Mouse (Mus musculus): Measurements from ENCODE around the gene S100a2.

S100a2 gene

GRCm38 (mm10) chr3:90589947-90590346, at the start of gene S100a2:
TSS of gene S100a2 (plus strand) at chr3:90590247.
- ATAC-seq (ENCODE audit: insufficient number of reproducible peaks, low FRiP score, low TSS enrichment), result no peak

DNA sequence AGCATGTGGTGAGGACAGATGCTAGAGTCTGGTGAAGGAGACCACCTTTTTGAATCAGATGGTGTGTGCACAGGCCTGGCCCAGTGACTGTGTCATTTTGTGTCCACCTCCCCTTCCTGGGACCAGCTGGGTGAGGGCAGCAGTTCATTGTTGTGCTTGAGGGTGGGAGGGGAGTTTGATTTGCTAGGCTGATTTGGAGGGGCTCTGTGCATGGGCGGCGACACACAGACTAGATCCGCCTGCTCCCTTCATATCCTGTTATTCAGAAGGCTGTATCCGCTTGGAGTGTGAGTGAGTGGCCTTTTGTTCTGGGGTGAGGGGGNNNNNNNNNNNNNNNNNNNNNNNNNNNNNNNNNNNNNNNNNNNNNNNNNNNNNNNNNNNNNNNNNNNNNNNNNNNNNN, 49.1 kb upstream of the S100a2 start:
- no peak for ATAC-seq (ENCODE audit: insufficient number of reproducible peaks, low FRiP score, low TSS enrichment)

GRCm38 (mm10) chr3:90549676-90550420, 40.2 kb upstream of the S100a2 start:
- no peak for ATAC-seq (ENCODE audit: insufficient number of reproducible peaks, low FRiP score, low TSS enrichment)

GRCm38 (mm10) chr3:90550421-90550790, 39.6 kb upstream of the S100a2 start:
- no peak for ATAC-seq (ENCODE audit: insufficient number of reproducible peaks, low FRiP score, low TSS enrichment)

GRCm38 (mm10) chr3:90552231-90552630, 37.8 kb upstream of the S100a2 start:
- no peak for ATAC-seq (ENCODE audit: insufficient number of reproducible peaks, low FRiP score, low TSS enrichment)

GRCm38 (mm10) chr3:90555954-90556353, 34.1 kb upstream of the S100a2 start:
- ATAC-seq (ENCODE audit: insufficient number of reproducible peaks, low FRiP score, low TSS enrichment), result peak; percentile 56; the same call in 1 of the 2 replicates

GRCm38 (mm10) chr3:90560008-90560628, 29.9 kb upstream of the S100a2 start, which contains the start of gene S100a3:
TSS of gene S100a3 (plus strand) at chr3:90560578.
- ATAC-seq (ENCODE audit: insufficient number of reproducible peaks, low FRiP score, low TSS enrichment), result no peak

GRCm38 (mm10) chr3:90574691-90575090, 15.4 kb upstream of the S100a2 start:
- ATAC-seq (ENCODE audit: insufficient number of reproducible peaks, low FRiP score, low TSS enrichment), result no peak

DNA sequence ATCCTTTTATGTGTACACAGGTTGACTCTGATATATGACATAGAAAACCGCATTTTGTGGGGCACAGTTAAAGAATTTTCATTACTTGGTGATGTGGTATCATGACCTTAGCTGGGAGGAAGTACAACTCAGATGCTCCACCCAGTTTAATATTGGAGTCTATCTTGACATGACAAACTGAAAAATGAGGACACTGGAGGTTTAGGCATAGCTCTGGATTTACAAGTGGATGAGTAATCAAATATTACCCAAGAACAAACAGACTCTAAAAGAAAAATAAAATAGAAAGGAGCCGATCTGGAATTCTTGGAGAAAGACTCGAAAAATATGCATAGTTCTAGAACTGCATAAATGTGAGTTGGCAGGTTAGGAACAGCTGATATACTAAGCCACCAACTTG, 14.7 kb upstream of the S100a2 start:
- no peak for ATAC-seq (ENCODE audit: insufficient number of reproducible peaks, low FRiP score, low TSS enrichment)

DNA sequence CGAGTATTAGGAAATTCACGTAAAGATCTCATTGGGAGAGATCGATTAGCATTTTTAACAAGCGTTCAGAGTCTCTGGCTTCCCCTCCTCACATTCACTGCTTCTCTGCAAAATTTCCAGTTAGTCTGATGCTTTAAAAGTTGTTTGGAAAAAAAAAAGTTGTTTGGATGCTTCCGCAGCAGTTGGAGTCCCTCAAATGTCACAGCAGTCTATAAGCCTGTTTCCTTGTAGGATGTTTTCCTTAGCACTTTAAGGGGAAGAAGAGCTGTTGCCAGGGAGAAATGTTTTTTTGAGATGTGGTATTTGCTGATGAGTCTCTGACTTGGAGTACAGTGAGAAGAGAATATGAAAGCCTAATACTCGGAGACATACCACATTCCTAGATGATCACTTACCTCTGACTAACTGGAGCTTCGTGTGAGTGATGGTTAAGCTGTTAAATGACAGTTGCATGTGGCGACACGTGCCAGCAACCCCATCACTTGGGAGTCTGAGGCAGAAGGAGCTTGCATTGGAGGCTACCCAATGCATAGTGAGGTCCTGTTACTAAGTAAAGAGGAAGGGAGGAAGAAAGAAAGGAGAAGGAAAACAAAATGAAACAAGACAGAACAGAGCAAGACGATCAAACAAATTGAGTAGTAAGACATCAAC, 13.6 kb upstream of the S100a2 start:
- ATAC-seq (ENCODE audit: insufficient number of reproducible peaks, low FRiP score, low TSS enrichment), result no peak

GRCm38 (mm10) chr3:90579433-90579832, 10.6 kb upstream of the S100a2 start:
- no peak for ATAC-seq (ENCODE audit: insufficient number of reproducible peaks, low FRiP score, low TSS enrichment)

GRCm38 (mm10) chr3:90581141-90581540, 8.9 kb upstream of the S100a2 start:
- ATAC-seq (ENCODE audit: insufficient number of reproducible peaks, low FRiP score, low TSS enrichment), result no peak

- ATAC-seq (ENCODE audit: insufficient number of reproducible peaks, low FRiP score, low TSS enrichment), result no peak
Measured at GRCm38 (mm10) chr3:90582156-90582555, 7.9 kb upstream of the S100a2 start.

- ATAC-seq (ENCODE audit: insufficient number of reproducible peaks, low FRiP score, low TSS enrichment), result no peak
Measured at GRCm38 (mm10) chr3:90582556-90582955, 7.5 kb upstream of the S100a2 start.

DNA sequence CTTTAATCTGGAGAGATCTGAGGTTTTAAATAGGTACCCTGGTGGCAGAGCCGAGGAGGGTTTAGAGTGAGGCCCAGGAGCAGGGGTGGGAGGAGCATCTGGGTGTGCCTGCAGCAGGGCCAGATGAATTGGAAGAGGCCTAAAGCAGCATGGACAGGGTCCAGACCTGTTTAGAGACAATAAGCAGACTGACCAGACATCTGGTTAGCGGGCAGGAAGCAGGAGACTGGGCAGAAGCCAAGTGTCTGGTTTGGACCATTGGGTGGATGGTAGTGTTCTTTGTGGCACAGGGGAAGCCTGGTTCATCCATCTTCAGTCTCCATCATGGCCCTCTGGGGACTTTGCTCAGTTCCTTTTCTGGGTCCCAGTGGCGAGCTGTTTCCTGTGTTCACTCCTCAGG, 6.2 kb upstream of the S100a2 start:
- ATAC-seq (ENCODE audit: insufficient number of reproducible peaks, low FRiP score, low TSS enrichment), result no peak

GRCm38 (mm10) chr3:90585595-90585994, 4.5 kb upstream of the S100a2 start:
- ATAC-seq (ENCODE audit: insufficient number of reproducible peaks, low FRiP score, low TSS enrichment), result no peak

GRCm38 (mm10) chr3:90586016-90586643, 3.9 kb upstream of the S100a2 start:
- ATAC-seq (ENCODE audit: insufficient number of reproducible peaks, low FRiP score, low TSS enrichment), result no peak

GRCm38 (mm10) chr3:90586906-90587305, 3.1 kb upstream of the S100a2 start:
- 0 out of 2 replicates have a peak, but pooled peaks have one; percentile 17 for ATAC-seq (ENCODE audit: insufficient number of reproducible peaks, low FRiP score, low TSS enrichment)

DNA sequence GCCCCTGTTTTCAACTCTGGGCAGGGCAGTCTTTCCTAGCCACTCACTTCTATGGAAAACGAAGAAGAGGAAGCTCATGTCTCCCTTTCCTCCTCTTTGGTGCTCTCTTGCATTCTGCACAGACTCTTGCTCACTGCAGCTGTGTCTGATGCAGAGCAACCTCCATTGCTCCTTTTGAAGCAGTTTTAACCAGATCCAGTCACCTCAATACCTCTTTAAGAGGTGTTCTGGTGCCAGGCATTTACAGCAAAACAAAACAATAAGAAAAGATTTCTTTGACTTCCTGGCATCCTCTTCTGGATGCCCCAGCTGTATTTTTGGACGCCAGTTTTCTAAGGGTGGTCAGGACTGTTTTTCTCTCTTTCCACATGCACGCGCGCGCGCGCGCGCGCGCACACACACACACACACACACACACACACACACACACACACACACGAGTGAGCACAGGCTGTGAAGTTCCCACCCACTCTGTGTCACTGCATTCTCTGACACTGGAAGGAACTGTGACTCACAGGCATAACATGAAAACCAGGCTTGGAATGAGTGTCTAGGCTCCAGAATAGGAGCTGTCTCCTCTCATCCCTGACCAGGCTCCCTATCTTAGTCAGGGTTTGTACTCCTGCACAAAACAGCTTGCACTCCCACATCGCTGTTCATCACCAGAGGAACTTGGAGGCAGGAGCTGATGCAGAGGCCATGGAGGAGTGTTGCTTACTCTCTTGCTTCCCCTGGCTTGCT, 2.5 kb upstream of the S100a2 start:
- no peak for ATAC-seq (ENCODE audit: insufficient number of reproducible peaks, low FRiP score, low TSS enrichment)

DNA sequence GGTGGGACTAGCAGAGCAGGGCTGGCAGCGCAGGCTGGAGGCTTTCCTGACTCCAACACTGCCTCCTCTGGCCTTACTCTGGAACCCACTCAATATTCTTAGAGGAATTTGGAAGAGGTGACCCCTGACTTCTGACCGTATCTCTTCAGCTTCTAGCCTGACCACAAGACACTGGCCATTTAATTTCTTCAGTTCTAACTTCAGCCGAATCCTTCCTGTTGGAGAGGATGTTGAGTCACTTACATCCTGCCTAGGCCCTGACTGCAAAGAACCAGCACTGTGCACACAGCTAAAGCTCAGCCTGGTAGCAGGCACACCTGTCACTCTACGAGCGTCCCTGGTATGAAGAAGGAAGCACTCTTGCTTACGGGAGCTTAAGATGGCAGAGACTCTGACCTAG, 657 bp upstream of the S100a2 start:
- no peak for ATAC-seq (ENCODE audit: insufficient number of reproducible peaks, low FRiP score, low TSS enrichment)
